8 mouse cellular contexts compared by ENCODE assay signal in the genomic region with DNA sequence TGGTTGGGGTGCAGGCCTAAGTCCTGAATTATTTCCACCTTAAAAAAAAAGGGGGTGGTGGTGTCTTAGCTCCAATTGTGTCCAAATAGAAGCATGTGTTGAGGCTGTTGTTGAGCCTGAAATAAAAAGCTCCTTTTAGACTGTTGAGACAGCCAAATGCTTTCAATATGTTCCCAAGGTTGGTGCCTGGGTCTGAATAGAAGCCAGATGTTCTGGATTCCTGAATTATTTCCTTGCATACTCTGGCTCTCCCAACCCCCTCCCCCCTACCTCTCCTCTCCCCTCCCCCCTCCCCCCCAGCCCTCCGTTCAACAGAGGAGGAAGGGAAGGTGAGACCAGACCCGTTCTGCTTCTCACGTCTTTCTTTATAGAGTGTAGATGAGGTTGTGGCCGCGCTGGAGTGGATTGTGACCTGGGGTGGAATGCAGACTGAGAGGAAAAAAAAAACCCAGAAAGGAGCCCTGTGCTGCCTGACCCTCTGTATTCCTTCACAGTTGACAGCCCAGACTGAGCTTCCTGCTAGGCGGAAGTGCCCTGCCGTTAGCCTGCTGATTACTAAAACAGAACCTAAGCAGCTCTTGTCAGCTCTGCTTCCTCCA. TPM values are rescaled to one million over a fixed set of nuclear protein-coding genes. Genes with fewer than 3 reads are reported as not detected.
DNase-seq lines count a peak whose midpoint lies in the region; ATAC-seq and TF ChIP-seq lines count a peak whose summit lies in the region.

No protein-coding gene starts in this region.

- no peaks in the 10 kb centered on the region for H3K9me3 ChIP-seq in intestine, embryonic 16.5 days (ENCODE audit: control insufficient read depth, low read length)
- no peaks in the 10 kb centered on the region for H3K9me3 ChIP-seq in liver, postnatal 0 days (ENCODE audit: low read length)
- no peaks in the 10 kb centered on the region for H3K9me3 ChIP-seq in neural tube, embryonic 12.5 days

- 0 out of 2 replicates have a peak, but pooled peaks have one; percentile 43 for TF ChIP-seq POLR2A in heart, adult 2 months (IDR thresholded peaks at IDR 0.05; ENCODE audit: insufficient read depth, low read depth, low read length)

- no peaks in the 10 kb centered on the region for H3K27me3 ChIP-seq in heart, adult 2 months (ENCODE audit: control insufficient read depth, insufficient read depth, low read length)
- H3K27me3 ChIP-seq in intestine, embryonic 16.5 days (replicated peaks; ENCODE audit: control insufficient read depth, insufficient read depth, low read length) = no peaks in the 10 kb centered on the region
- no peaks in the 10 kb centered on the region for H3K27me3 ChIP-seq in liver, postnatal 0 days (ENCODE audit: insufficient read depth, low read length)
- no peaks in the 10 kb centered on the region for H3K27me3 ChIP-seq in neural tube, embryonic 12.5 days (replicated peaks)

- intact Hi-C loops in heart, adult 2 months (cut with DNase I) = no loop called here

- peak; percentile 66; the same call in 1 of the 2 replicates for TF ChIP-seq EP300 in heart, adult 2 months (IDR thresholded peaks at IDR 0.05; ENCODE audit: insufficient read depth, low read depth, low read length)
- TF ChIP-seq EP300 in liver, postnatal 0 days (IDR thresholded peaks at IDR 0.05; ENCODE audit: low read depth) = no peak

- peak overlapping the region; percentile 52 for H3K27ac ChIP-seq in heart, adult 2 months
- peak overlapping the region; percentile 79 for H3K27ac ChIP-seq in intestine, embryonic 16.5 days (ENCODE audit: low read length)
- H3K27ac ChIP-seq in liver, postnatal 0 days (ENCODE audit: low read depth) = peak overlapping the region; percentile 68
- H3K27ac ChIP-seq in neural tube, embryonic 12.5 days = no peak overlapping the region

- H3K79me2 ChIP-seq in heart, adult 2 months (replicated peaks; ENCODE audit: control insufficient read depth, insufficient read depth, low read length) = no peaks in the 10 kb centered on the region

- H3K4me1 ChIP-seq in heart, adult 2 months (ENCODE audit: control insufficient read depth, insufficient read depth, low read length) = peaks cover 6% of the 10 kb centered on the region
- peaks cover 15% of the 10 kb centered on the region for H3K4me1 ChIP-seq in intestine, embryonic 16.5 days (ENCODE audit: control insufficient read depth, insufficient read depth, low read length)
- H3K4me1 ChIP-seq in liver, postnatal 0 days (ENCODE audit: insufficient read depth) = no peaks in the 10 kb centered on the region; the same call in 1 of the 2 replicates
- peaks cover 19% of the 10 kb centered on the region for H3K4me1 ChIP-seq in neural tube, embryonic 12.5 days

- 1% methylated on average over 7 of the region's 7 CpGs for WGBS in heart, adult 2 months
- WGBS in intestine, embryonic 16.5 days = under 1% methylated on average over 7 of the region's 7 CpGs
- 3% methylated on average over 6 of the region's 7 CpGs for WGBS in liver, postnatal 0 days (ENCODE audit: insufficient replicate concordance)
- 0% methylated on average over 6 of the region's 7 CpGs for WGBS in neural tube, embryonic 12.5 days

- peak overlapping the region; percentile 30; the same call in 1 of the 2 replicates for H3K4me3 ChIP-seq in heart, adult 2 months
- H3K4me3 ChIP-seq in intestine, embryonic 16.5 days (ENCODE audit: low read length) = peak overlapping the region; percentile 30; the same call in 1 of the 2 replicates
- peak overlapping the region; percentile 33 for H3K4me3 ChIP-seq in liver, postnatal 0 days (ENCODE audit: low read depth, low read length)
- no peak overlapping the region for H3K4me3 ChIP-seq in neural tube, embryonic 12.5 days

- peak; percentile 47 for ATAC-seq in intestine, embryonic 16.5 days
- 0 out of 2 replicates have a peak, but pooled peaks have one; percentile 26 for ATAC-seq in liver, postnatal 0 days
- 0 out of 2 replicates have a peak, but pooled peaks have one; percentile 30 for ATAC-seq in neural tube, embryonic 12.5 days (ENCODE audit: low FRiP score, low read depth)

- no peaks in the 10 kb centered on the region for H3K36me3 ChIP-seq in heart, adult 2 months (ENCODE audit: control insufficient read depth, insufficient read depth, low read length)
- no peaks in the 10 kb centered on the region for H3K36me3 ChIP-seq in intestine, embryonic 16.5 days (ENCODE audit: control insufficient read depth, insufficient read depth, low read length)
- H3K36me3 ChIP-seq in liver, postnatal 0 days (replicated peaks; ENCODE audit: insufficient read depth, low read length) = no peaks in the 10 kb centered on the region
- no peaks in the 10 kb centered on the region for H3K36me3 ChIP-seq in neural tube, embryonic 12.5 days

- peak overlapping the region; percentile 59 for H3K9ac ChIP-seq in heart, adult 2 months (ENCODE audit: low read depth, low read length)
- H3K9ac ChIP-seq in intestine, embryonic 16.5 days (ENCODE audit: low read depth, low read length) = peak overlapping the region; percentile 62
- peak overlapping the region; percentile 55 for H3K9ac ChIP-seq in liver, postnatal 0 days (replicated peaks)
- no peak overlapping the region for H3K9ac ChIP-seq in neural tube, embryonic 12.5 days

- no peak for TF ChIP-seq CTCF in heart, adult 2 months (IDR thresholded peaks at IDR 0.05)
- TF ChIP-seq CTCF in liver, postnatal 0 days (IDR thresholded peaks at IDR 0.05; ENCODE audit: low read depth) = no peak

- H3K4me2 ChIP-seq in intestine, embryonic 16.5 days (ENCODE audit: low read depth, low read length) = peak overlapping the region; percentile 59
- H3K4me2 ChIP-seq in liver, postnatal 0 days (ENCODE audit: low read depth, low read length) = peak overlapping the region; percentile 61
- H3K4me2 ChIP-seq in neural tube, embryonic 12.5 days (replicated peaks) = peak overlapping the region; percentile 50

- peak; percentile 56 to 57 for DNase-seq in B cell, adult 2 months
- DNase-seq in brain, adult 2 months (ENCODE audit: low read depth, low spot score) = peak; percentile 79
- DNase-seq in heart, adult 2 months = peak; percentile 44 to 63
- DNase-seq in liver, postnatal 0 days = no peak
- no peak for DNase-seq in adrenal gland, adult 18-20 months (ENCODE audit: low spot score in 2 of 2)
- no peak for DNase-seq in cerebellum, postnatal 10 days

RNA-seq across cellular contexts. Expression of gene Ubash3b, which starts 50.9 kb away (rescaled TPM):
- 1 to 10 TPM; 1.5 TPM for total RNA-seq in heart, adult 2 months (2021)
- 1.9 and 2.0 TPM in 2 replicates for polyA plus RNA-seq in heart, adult 2 months (2012; rRNA removed)
- polyA plus RNA-seq in intestine, embryonic 16.5 days (2015; fragmentation: Nextera tagmentation; extraction: Ambion mirVana) = 3.4 TPM in 2 replicates
- 6.6 TPM in 2 replicates for polyA plus RNA-seq in liver, postnatal 0 days (2015; fragmentation: Nextera tagmentation; extraction: Ambion mirVana)
- polyA plus RNA-seq in neural tube, embryonic 12.5 days (2016; fragmentation: Nextera tagmentation; extraction: Ambion mirVana) = 17.4 and 24.1 TPM in 2 replicates
- 1 to 10 TPM; 2.0 to 2.7 TPM for total RNA-seq in adrenal gland, adult 18-20 months (2021)

Comparison
In these comparisons a context has a peak if more than half of its experiments do, and no peak if none do; other contexts are left out.
1. DNase-seq: peak in B cell, adult 2 months (2 of 2), brain, adult 2 months (single experiment) and heart, adult 2 months (2 of 2); none in liver, postnatal 0 days (single experiment), adrenal gland, adult 18-20 months (0 of 2) and cerebellum, postnatal 10 days (0 of 2).
2. Peak in every context shown above with its lines, with median percentiles within 50 percentile points of each other: ATAC-seq and H3K4me2 ChIP-seq.